Mouse (Mus musculus) adrenal gland, postnatal 25 days (tissue): ENCODE measurements around the gene Enox1. TPM values are rescaled to one million over a fixed set of nuclear protein-coding genes. Genes with fewer than 3 reads are reported as not detected.
"Not testable (repeated sequence)": the region's sequence is repeated elsewhere in the genome, so short reads cannot be mapped to it uniquely, and the experiment has no call there.

Experiments
- DNase-seq: peaks from one replicate; pipeline ENCODE4 v3.0.0; 2021; ENCODE audit warnings: mixed read lengths
- long read RNA-seq: library from polyadenylated mRNA; stranded (forward); transcript quantifications from one replicate; pipeline ENCODE4 v2.0.0, GENCODE M21; 2021
- total RNA-seq: library from RNA; stranded (reverse); gene quantifications from 2 replicates; pipeline ENCODE4 v1.2.3, GENCODE M21; 2021

Gene Enox1
- 4.9 and 5.3 TPM in 2 replicates for total RNA-seq
- long read RNA-seq, partial matches to known transcripts, result 1 of 7 reads
- long read RNA-seq, other reads (novel, unspliced or antisense), result 6 of 7 reads

- peak; percentile 63 for DNase-seq
These were observed at the start of gene Enox1 for GRCm38 (mm10) chr14:77156222-77156910. Enox1 (plus strand) TSS chr14:77156763.

- not testable (repeated sequence) for DNase-seq
These were observed 45.9 kb upstream of the Enox1 start for GRCm38 (mm10) chr14:77110622-77111021.

- DNase-seq, result no peak
These were observed 26.0 kb upstream of the Enox1 start for GRCm38 (mm10) chr14:77130612-77131011.

GRCm38 (mm10) chr14:77136936-77137335 is 19.6 kb upstream of the Enox1 start:
- no peak for DNase-seq

- peak; percentile 78 for DNase-seq
These were observed 15.0 kb upstream of the Enox1 start for GRCm38 (mm10) chr14:77141324-77142282.

GRCm38 (mm10) chr14:77145103-77145502 is 11.5 kb upstream of the Enox1 start:
- DNase-seq, result no peak

GRCm38 (mm10) chr14:77147635-77148034 is 8.9 kb upstream of the Enox1 start:
- DNase-seq, result no peak

- no peak for DNase-seq
These were observed 6.0 kb upstream of the Enox1 start for GRCm38 (mm10) chr14:77150556-77150955.

GRCm38 (mm10) chr14:77151431-77151830 is 5.1 kb upstream of the Enox1 start:
- DNase-seq, result no peak

- peak; percentile 45 for DNase-seq
These were observed 445 bp downstream of the Enox1 start for GRCm38 (mm10) chr14:77156911-77157504.

GRCm38 (mm10) chr14:77157505-77157911 is 945 bp downstream of the Enox1 start:
- DNase-seq, result peak; percentile 69

GRCm38 (mm10) chr14:77159397-77159796 is 2.8 kb downstream of the Enox1 start:
- DNase-seq, result no peak

GRCm38 (mm10) chr14:77162496-77162895 is 5.9 kb downstream of the Enox1 start:
- DNase-seq, result no peak

GRCm38 (mm10) chr14:77164396-77164795 is 7.8 kb downstream of the Enox1 start:
- no peak for DNase-seq

- no peak for DNase-seq
These were observed 11.6 kb downstream of the Enox1 start for GRCm38 (mm10) chr14:77168161-77168560.

GRCm38 (mm10) chr14:77174491-77174890 is 17.9 kb downstream of the Enox1 start:
- DNase-seq, result no peak

- DNase-seq, result no peak
These were observed 18.4 kb downstream of the Enox1 start for GRCm38 (mm10) chr14:77174931-77175330.

GRCm38 (mm10) chr14:77180241-77180640 is 23.7 kb downstream of the Enox1 start:
- DNase-seq, result no peak

GRCm38 (mm10) chr14:77180753-77181374 is 24.3 kb downstream of the Enox1 start:
- DNase-seq, result no peak

GRCm38 (mm10) chr14:77183491-77183890 is 26.9 kb downstream of the Enox1 start:
- DNase-seq, result no peak

GRCm38 (mm10) chr14:77190158-77190557 is 33.6 kb downstream of the Enox1 start:
- no peak for DNase-seq
